Mouse (Mus musculus): ENCODE results near the gene B3gnt7.

The B3gnt7 gene

DNA sequence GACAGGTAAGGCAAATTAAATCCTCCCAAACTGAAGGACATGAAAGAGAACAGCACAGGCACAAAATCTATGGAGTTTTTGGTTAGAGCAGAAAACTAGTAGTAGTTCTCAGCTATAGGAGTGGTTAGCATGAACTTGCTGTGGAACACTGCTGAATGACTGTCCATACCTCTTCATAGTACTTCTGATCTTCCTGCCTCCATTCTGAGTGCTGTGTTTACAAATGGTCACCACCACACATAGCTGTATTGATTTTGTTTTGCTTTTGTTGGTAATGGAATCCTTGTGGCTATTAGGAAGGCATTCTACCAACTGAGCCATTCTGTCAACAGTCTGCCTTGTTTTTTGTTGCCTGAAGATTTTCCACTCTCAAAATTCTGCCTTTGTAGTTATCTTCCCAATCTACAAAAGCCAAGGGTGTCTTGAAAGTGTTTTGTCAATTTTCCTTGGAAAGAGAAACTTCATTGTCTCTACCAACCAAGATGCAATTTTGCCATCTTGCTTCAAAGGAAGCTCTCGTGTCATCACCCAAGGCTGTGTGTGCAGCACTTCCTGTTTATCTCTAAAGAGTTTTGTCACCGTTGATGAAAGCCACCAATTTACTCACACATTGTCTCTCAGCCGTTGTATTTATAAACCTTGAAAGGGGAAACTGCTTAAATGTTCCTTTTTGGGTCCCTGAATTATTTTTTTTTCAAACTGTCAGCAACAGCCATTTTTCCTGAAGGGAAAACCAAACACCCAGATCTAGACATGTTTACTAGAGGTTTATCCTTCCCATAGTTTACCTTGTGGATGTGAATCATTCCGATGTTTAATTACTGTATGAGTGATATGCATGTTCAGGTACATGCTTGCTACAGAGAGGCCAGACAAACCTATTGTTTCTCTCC lies 41.6 kb downstream of the B3gnt7 start:
- DNase-seq (ENCODE audit: low read depth, low spot score): no peak

DNA sequence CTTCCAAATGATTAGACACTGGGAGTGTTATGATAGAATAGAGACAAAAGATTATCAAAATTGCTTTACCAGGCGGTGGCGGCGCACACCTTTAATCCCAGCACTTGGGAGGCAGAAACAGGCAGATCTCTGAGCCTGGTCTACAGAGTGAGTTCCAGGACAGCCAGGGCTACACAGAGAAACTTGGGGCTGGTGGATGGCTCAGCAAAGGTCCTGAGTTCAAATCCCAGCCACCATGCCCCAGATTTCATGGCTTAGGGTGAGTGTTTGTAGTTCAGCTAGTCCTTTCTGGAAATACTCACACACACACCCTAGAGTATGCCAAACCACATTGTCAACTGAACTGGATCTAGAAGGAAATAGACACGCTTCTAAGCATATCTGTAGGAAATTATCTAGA lies 42.4 kb downstream of the B3gnt7 start:
- no peak for DNase-seq (ENCODE audit: low read depth, low spot score)

GRCm38 (mm10) chr1:86345956-86346355 lies 43.3 kb downstream of the B3gnt7 start:
- no peak for DNase-seq (ENCODE audit: low read depth, low spot score)

DNA sequence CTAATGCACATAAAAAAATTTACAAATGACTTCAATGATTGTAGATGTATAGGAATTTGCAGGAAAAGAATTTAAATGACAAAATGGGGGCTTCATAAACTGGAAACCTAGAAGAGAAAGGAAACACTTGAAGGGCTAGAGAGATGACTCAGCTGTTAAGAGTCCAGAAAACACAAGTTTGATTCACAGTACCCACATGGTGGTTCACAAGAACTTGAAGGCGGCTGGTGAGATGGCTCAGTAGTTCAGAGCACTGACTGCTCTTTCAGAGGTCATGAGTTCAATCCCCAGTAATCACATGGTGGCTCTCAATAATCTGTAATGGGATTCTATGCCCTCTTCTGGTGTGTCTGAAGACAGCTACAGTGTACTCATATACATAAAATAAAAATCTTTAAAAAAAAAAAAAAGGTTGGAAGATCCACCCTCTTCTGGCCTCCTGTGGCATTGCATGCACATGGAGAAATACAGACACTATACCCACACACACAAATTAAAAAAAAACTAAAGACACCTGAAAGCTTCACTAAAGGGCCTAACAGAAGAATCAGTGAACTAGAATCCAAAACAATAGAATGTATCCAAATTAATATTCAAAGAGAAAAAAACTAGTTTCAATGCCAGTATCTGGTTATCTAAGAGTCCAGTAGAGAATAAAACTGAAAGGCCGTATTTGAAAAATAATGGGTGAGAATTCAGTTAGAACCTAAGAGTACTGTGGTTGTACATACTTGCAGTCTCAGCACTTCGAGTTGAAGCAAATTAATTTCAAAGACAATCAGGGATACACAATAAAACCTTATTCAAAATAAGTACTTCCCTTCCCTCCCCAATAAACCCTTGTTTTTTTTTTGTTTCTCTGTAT lies 44.5 kb downstream of the B3gnt7 start:
- DNase-seq (ENCODE audit: low read depth, low spot score): no peak

- no peak for DNase-seq (ENCODE audit: low read depth, low spot score)
These were observed 45.0 kb downstream of the B3gnt7 start for GRCm38 (mm10) chr1:86347716-86348045.

DNA sequence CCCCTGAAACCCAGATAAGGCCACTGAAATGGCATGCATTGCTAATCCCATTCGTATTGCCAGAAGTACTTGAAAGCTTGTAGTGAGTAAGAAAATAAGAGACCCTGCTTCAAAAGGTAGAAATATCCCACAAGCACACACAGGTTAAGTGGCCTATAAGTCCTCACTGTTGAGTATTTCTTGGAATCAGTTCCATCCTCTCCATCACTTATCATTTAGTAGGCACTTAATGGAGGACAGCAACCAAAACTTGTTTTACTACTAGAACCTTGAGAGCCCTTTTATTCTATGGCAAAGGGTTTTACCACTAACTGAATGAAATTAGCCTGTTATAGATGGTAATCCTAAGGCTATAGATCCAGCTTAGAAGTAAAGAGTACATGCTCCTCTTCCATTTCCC lies 45.5 kb downstream of the B3gnt7 start:
- no peak for DNase-seq (ENCODE audit: low read depth, low spot score)

DNA sequence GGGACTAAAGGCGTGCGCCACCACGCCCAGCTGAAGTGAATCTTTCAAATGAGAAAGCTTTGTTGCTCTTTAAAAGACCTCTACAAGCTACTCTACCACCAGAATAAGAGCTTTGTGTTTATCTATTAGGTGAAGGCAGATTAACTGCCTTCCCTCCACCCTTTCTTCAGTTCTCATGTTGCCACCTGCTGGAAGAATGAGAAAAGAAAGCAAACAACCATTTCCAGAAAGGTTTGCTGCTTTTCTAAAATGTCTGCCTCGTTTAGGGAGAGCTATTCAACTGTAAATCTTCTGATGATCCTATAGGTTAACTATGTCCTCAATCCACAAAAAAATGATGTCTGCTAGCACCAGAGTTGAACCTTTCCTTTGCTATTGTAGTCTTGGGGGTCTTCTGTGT lies 46.2 kb downstream of the B3gnt7 start:
- no peak for DNase-seq (ENCODE audit: low read depth, low spot score)

GRCm38 (mm10) chr1:86349201-86349600 lies 46.6 kb downstream of the B3gnt7 start:
- no peak for DNase-seq (ENCODE audit: low read depth, low spot score)

DNA sequence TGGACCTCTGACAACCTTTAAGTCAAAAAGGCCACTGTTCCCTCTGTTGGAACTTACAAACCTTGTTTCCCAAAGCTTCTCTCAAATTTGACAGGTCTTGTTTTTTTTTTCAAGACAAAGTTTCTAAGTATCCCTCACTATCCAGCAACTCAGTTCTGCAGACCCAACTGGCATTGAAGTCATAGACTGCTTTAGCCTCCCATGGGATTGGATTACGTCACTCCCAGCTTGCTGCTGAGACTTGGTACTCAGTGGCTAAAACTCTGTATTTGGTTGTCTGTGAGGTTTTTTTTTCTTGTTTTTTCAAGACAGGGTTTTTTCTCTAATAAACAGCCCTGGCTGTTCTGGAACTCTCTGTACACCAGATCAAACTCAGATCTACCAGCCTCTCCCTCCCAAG lies 47.1 kb downstream of the B3gnt7 start:
- no peak for DNase-seq (ENCODE audit: low read depth, low spot score)

DNA sequence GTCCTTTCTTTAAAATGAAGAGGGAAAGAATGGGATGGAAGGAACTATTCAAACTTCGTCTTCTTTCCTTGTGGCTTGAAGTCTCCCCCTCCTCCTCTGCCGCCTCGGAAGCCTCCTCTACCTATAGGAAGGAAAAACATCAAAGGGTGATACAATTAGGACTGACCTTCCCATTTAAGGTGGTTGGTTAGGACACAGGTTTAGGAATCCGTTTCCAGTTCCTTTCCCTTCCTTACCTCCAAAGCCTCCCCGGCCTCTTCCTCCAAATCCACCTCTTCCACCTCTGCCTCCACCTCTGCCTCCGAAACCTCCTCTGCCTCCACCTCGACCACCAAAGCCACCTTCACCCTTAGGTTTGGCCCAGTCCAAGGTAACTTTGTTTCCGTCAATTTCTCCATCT lies 47.9 kb downstream of the B3gnt7 start:
- no peak for DNase-seq (ENCODE audit: low read depth, low spot score)

DNA sequence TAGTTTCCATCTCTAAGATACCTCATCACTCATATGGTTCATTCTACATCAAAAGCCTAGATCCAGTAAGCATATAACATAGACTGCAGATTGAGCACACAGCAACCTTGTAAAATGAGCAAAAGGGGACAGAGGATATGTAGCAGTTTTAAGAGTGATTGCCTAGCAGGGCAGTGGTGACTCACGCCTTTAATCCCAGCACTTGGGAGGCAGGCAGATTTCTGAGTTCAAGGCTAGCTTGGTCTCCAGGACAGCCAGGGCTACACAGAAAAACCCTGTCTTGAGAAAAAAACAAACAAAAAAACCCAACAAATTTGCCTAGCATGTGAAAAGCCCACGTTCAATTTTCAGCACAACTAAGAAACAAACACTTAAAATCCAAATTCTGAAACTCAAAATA lies 51.6 kb downstream of the B3gnt7 start:
- no peak for DNase-seq (ENCODE audit: low read depth, low spot score)
